Mouse (Mus musculus): ENCODE results near the gene Ube2o. TPM values are rescaled to one million over a fixed set of nuclear protein-coding genes. Genes with fewer than 3 reads are reported as not detected.

The Ube2o gene
- polyA plus RNA-seq, 1 experiment: 133 TPM

GRCm38 (mm10) chr11:116625081-116626000, 44.1 kb upstream of the Ube2o start:
- Histone ChIP-seq H3K4me3 (replicated peaks; ENCODE audit: control insufficient read depth, low read depth, low read length) (no peak overlapping the region), H3K4me1 (ENCODE audit: control insufficient read depth, insufficient read depth, low read length) (peaks cover 13% of the 10 kb centered on the region), H3K27ac (ENCODE audit: control insufficient read depth, insufficient read depth, low read depth, low read length, poor library complexity) (no peak overlapping the region)
- 63% methylated on average over 17 of the region's 17 CpGs for WGBS
- TF ChIP-seq POLR2A (IDR thresholded peaks at IDR 0.05; ENCODE audit: borderline replicate concordance, control insufficient read depth, low read depth, low read length) (no peak), CTCF (IDR thresholded peaks at IDR 0.05; ENCODE audit: control insufficient read depth, insufficient read depth, low read length) (peak; percentile 80)

DNA sequence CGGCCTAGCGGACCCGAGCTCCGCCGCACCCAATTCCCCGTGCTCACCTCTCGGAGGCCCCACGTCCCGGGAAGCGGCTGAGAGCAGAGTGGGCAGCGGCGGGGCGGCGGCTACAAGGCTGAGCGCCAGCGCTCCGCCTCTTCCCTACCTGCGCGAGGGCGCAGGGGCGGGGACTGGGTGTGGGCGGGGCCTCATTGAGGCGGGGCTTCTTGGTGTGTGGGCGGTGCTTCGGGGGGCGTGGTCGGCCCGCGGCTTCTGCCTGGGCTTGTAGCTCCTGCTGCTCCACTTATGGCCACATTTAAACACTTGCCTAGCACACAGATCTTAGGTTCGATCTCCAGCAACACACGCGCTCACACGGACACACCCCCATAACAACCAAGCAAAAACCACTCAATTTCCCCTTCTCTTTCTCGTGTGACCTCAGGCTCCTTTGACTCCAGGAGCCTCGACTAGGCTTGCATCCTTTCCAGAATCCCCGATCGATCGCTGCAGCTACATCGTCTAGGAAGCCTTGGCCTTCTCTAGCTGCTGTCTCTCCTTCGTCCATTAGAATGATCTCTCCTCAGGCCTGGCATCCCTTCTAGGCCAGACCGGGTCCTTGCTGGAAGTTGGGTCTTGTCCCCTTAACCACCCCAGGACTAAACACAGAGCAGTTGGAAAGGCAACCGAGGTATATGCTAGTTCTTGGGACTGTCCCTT, 43.0 kb upstream of the Ube2o start:
- H3K4me3 ChIP-seq (replicated peaks; ENCODE audit: control insufficient read depth, low read depth, low read length): peak overlapping the region; percentile 74
- peaks cover 17% of the 10 kb centered on the region for H3K4me1 ChIP-seq (ENCODE audit: control insufficient read depth, insufficient read depth, low read length)
- TF ChIP-seq CTCF (IDR thresholded peaks at IDR 0.05; ENCODE audit: control insufficient read depth, insufficient read depth, low read length): no peak
- TF ChIP-seq POLR2A (IDR thresholded peaks at IDR 0.05; ENCODE audit: borderline replicate concordance, control insufficient read depth, low read depth, low read length): peak; percentile 49; the same call in 1 of the 2 replicates
- WGBS: 12% methylated on average over 42 of the region's 42 CpGs
- peak overlapping the region; percentile 92 for H3K27ac ChIP-seq (ENCODE audit: control insufficient read depth, insufficient read depth, low read depth, low read length, poor library complexity)

- peaks cover 23% of the 10 kb centered on the region for H3K4me1 ChIP-seq (ENCODE audit: control insufficient read depth, insufficient read depth, low read length)
- 2% methylated on average over 40 of the region's 40 CpGs for WGBS
- peak overlapping the region; percentile 74 for H3K4me3 ChIP-seq (replicated peaks; ENCODE audit: control insufficient read depth, low read depth, low read length)
- TF ChIP-seq POLR2A (IDR thresholded peaks at IDR 0.05; ENCODE audit: borderline replicate concordance, control insufficient read depth, low read depth, low read length): no peak
- no peak for TF ChIP-seq CTCF (IDR thresholded peaks at IDR 0.05; ENCODE audit: control insufficient read depth, insufficient read depth, low read length)
- peak overlapping the region; percentile 92 for H3K27ac ChIP-seq (ENCODE audit: control insufficient read depth, insufficient read depth, low read depth, low read length, poor library complexity)
Observed at GRCm38 (mm10) chr11:116623281-116624124, 42.3 kb upstream of the Ube2o start.

DNA sequence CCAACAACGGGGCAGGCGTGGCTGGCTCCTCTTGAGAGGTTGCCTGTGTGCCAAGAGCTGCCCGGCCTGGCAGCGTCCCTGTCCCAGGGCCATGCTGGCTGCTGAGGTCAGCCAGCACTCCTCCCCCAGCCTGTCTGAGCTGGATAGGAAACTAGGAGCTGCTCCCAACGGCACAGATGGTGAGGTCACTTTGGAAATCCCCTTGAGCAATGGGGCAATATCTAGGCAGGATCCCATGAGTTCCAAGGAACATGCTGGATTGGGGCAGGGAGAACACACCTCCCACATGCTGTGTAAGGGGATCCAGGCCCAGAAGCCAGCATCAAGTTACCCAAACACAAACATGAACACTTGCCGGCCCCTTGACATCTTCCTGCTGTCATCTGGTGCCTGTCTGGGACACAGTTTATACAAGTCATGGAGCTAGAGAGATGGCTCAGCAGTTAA, 40.0 kb upstream of the Ube2o start:
- WGBS: 49% methylated on average over 6 of the region's 6 CpGs
- Histone ChIP-seq H3K4me3 (replicated peaks; ENCODE audit: control insufficient read depth, low read depth, low read length) (no peak overlapping the region), H3K4me1 (ENCODE audit: control insufficient read depth, insufficient read depth, low read length) (peaks cover 30% of the 10 kb centered on the region), H3K27ac (ENCODE audit: control insufficient read depth, insufficient read depth, low read depth, low read length, poor library complexity) (peak overlapping the region; percentile 61)
- TF ChIP-seq CTCF (IDR thresholded peaks at IDR 0.05; ENCODE audit: control insufficient read depth, insufficient read depth, low read length) (no peak), POLR2A (IDR thresholded peaks at IDR 0.05; ENCODE audit: borderline replicate concordance, control insufficient read depth, low read depth, low read length) (no peak; the same call in 1 of the 2 replicates)

- Histone ChIP-seq H3K4me1 (ENCODE audit: control insufficient read depth, insufficient read depth, low read length) (peaks cover 31% of the 10 kb centered on the region), H3K27ac (ENCODE audit: control insufficient read depth, insufficient read depth, low read depth, low read length, poor library complexity) (peak overlapping the region; percentile 61), H3K4me3 (replicated peaks; ENCODE audit: control insufficient read depth, low read depth, low read length) (no peak overlapping the region)
- no peak for TF ChIP-seq CTCF (IDR thresholded peaks at IDR 0.05; ENCODE audit: control insufficient read depth, insufficient read depth, low read length)
- WGBS: 70% methylated on average over 10 of the region's 10 CpGs
Observed at GRCm38 (mm10) chr11:116620559-116621253, 39.5 kb upstream of the Ube2o start.

DNA sequence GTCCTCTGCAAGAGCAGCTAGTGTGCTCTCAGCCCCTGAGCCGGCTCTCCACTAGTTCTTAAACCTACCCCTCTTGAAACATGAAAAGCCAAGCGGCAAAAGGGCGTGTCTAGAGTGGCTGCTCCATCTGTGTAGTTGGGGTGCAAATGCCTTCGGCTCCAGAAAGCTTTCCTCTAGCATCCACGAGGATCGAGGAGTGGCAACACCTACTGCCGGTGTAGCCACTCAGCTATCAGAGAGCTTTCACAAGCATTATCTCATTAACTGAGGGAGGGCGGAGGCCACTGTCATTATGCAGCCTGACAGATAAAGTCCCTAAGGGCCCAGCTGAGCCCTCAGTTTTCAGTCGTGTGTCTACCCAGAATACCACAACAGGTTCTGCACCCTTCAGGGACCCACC, 38.8 kb upstream of the Ube2o start:
- Histone ChIP-seq H3K4me1 (ENCODE audit: control insufficient read depth, insufficient read depth, low read length) (peaks cover 33% of the 10 kb centered on the region), H3K27ac (ENCODE audit: control insufficient read depth, insufficient read depth, low read depth, low read length, poor library complexity) (peak overlapping the region; percentile 61)
- WGBS: 59% methylated on average over 9 of the region's 9 CpGs

GRCm38 (mm10) chr11:116619561-116619960, 38.3 kb upstream of the Ube2o start:
- Histone ChIP-seq H3K4me3 (replicated peaks; ENCODE audit: control insufficient read depth, low read depth, low read length) (no peak overlapping the region), H3K4me1 (ENCODE audit: control insufficient read depth, insufficient read depth, low read length) (peaks cover 36% of the 10 kb centered on the region), H3K27ac (ENCODE audit: control insufficient read depth, insufficient read depth, low read depth, low read length, poor library complexity) (no peak overlapping the region)
- no peak for TF ChIP-seq POLR2A (IDR thresholded peaks at IDR 0.05; ENCODE audit: borderline replicate concordance, control insufficient read depth, low read depth, low read length)
- TF ChIP-seq CTCF (IDR thresholded peaks at IDR 0.05; ENCODE audit: control insufficient read depth, insufficient read depth, low read length): no peak
- WGBS: 62% methylated on average over 8 of the region's 8 CpGs

More for the DNA sequence above, 38.8 kb upstream of the Ube2o start:
- TF ChIP-seq POLR2A (IDR thresholded peaks at IDR 0.05; ENCODE audit: borderline replicate concordance, control insufficient read depth, low read depth, low read length) (no peak), CTCF (IDR thresholded peaks at IDR 0.05; ENCODE audit: control insufficient read depth, insufficient read depth, low read length) (no peak)
- H3K4me3 ChIP-seq (replicated peaks; ENCODE audit: control insufficient read depth, low read depth, low read length): no peak overlapping the region

All from bone marrow, adult 2 months (tissue).